Mouse (Mus musculus): ENCODE measurements around the gene Tbc1d5. TPM values are rescaled to one million over a fixed set of nuclear protein-coding genes. Genes with fewer than 3 reads are reported as not detected.

Gene Tbc1d5
- 11.1 TPM for polyA plus RNA-seq (2014; fragmentation: Illumina TruSeq; extraction: RNeasy Lipid Tissue Mini Kit (QIAGEN cat#74804); ENCODE audit: low read depth, low replicate concordance)

DNA sequence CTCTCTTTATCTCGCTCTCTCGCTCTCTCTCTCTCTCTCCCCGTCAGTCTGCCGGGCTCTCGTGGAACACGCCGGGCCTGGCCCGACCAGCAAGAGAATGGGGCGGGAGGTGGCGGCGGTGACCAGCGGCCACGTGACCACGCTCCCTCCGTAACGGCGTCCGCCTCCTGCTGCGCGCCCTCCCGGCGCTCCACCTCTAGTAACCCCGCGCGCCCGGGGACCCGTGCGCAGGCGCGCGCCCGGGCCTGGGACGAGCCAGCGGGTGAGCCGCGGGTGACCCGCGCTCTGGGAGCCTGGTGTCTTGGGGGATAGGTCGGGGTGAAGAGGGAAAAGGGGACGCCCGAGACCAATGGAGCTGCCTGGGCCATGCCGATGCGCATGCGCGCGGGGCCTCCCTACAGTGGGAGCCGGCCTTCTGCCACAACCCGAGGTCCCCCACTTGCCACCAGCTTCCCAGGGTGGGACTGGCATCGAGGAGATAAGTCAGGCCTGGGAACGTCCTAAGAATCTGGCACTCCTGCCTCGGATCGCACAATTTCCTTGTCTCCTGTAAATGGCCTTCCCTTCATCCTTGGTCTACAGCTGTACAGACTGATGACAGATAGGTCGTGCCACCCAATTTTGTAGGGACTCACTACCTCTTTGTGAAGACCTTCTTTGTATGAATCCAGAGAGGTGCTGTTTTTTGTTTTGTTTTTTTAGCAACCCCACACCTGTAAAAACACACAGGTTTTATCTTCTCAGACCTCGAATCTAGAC is at the start of gene Tbc1d5:
Gene Tbc1d5 (minus strand): TSS at position 158 of the 759 bp plus-strand sequence.

